Mouse (Mus musculus) CH12.LX (cell line): ENCODE measurements at regions not wholly inside any gene's neighbourhood (a gene's known extent, or its start where the extent isn't known, plus 50 kb on each side); places are given as distances from the start of the nearest gene placed in this dataset.

Experiments used
- DNase-seq: peaks from one replicate; pipeline ENCODE4 v3.0.0-alpha.2; 2013; ENCODE audit errors: extremely low read depth
- H3K27ac ChIP-seq: 2 replicates; pipeline ENCODE4 v1.5.1; 2012; ENCODE audit warnings: low read depth, mild to moderate bottlenecking, control low read depth, moderate library complexity; ENCODE audit not compliant: insufficient read depth
- H3K27me3 ChIP-seq: replicated peaks from 2 replicates; pipeline ENCODE3; 2012; ENCODE audit warnings: inconsistent platforms
- H3K36me3 ChIP-seq, 2 experiments: replicated peaks in 1 of 2; 2 replicates each; pipeline versions ENCODE3 to v1.6.1; 2012; ENCODE audit warnings: inconsistent platforms in 1 of 2, low read length in 1 of 2, mild to moderate bottlenecking in 1 of 2, mixed read lengths in 1 of 2, moderate library complexity in 1 of 2; ENCODE audit not compliant: control insufficient read depth in 1 of 2, insufficient read depth in 1 of 2
- H3K4me1 ChIP-seq, 2 experiments: 2 replicates each; pipeline ENCODE4 v1.6.1; 2012; ENCODE audit warnings: inconsistent platforms in 1 of 2, moderate library complexity in 1 of 2; ENCODE audit not compliant: insufficient read depth in 2 of 2, control insufficient read depth in 1 of 2
- H3K4me2 ChIP-seq: 2 replicates; pipeline ENCODE4 v1.6.1; 2012; ENCODE audit warnings: low read depth, mild to moderate bottlenecking, control low read depth; ENCODE audit not compliant: poor library complexity, insufficient read depth, severe bottlenecking
- H3K4me3 ChIP-seq, 3 experiments: fragments of 150-350 bp in 1 of 3; sonication (generic) in 1 of 3; replicated peaks in 1 of 3; 2 replicates each; pipeline versions ENCODE3 to v1.5.1; 2011 to 2012; ENCODE audit warnings: low read depth in 2 of 3, low read length in 2 of 3, mild to moderate bottlenecking in 2 of 3, moderate library complexity in 2 of 3, control low read depth in 1 of 3, improper control_type of control experiment in 1 of 3, inconsistent platforms in 1 of 3, mixed read lengths in 1 of 3; ENCODE audit not compliant: poor library complexity in 1 of 3
- H3K79me2 ChIP-seq: replicated peaks from 2 replicates; pipeline ENCODE4 v1.6.1; 2012; ENCODE audit warnings: mild to moderate bottlenecking, moderate library complexity; ENCODE audit not compliant: control insufficient read depth, poor library complexity, insufficient read depth, severe bottlenecking; ENCODE audit errors: extremely low read depth
- H3K9ac ChIP-seq: 2 replicates; pipeline ENCODE4 v1.6.1; 2012; ENCODE audit warnings: low read depth, mild to moderate bottlenecking, control low read depth, moderate library complexity; ENCODE audit not compliant: insufficient read depth
- H3K9me3 ChIP-seq: replicated peaks from 2 replicates; pipeline ENCODE3; 2012; ENCODE audit warnings: low read length, inconsistent platforms, mixed read lengths
- BHLHE40 ChIP-seq: IDR thresholded peaks from 2 replicates; pipeline ENCODE4 v1.6.1; 2011; ENCODE audit warnings: mild to moderate bottlenecking, low read depth, low read length, improper control_type of control experiment
- CHD1 ChIP-seq: IDR thresholded peaks from 2 replicates; pipeline ENCODE4 v1.6.1; 2012; ENCODE audit warnings: low read depth, low read length, improper control_type of control experiment, inconsistent platforms
- E2F4 ChIP-seq: IDR thresholded peaks from 2 replicates; pipeline ENCODE4 v1.6.1; 2011; ENCODE audit warnings: low read depth, low read length, improper control_type of control experiment; ENCODE audit not compliant: insufficient replicate concordance
- ELF1 ChIP-seq: IDR thresholded peaks from 2 replicates; pipeline ENCODE4 v1.6.1; 2014; ENCODE audit warnings: low read depth, mild to moderate bottlenecking, inconsistent platforms, low read length, improper control_type of control experiment
- EP300 ChIP-seq: IDR thresholded peaks from 2 replicates; pipeline ENCODE4 v1.6.1; 2011; ENCODE audit warnings: low read length, improper control_type of control experiment
- GABPA ChIP-seq: IDR thresholded peaks from 2 replicates; pipeline ENCODE4 v1.6.1; 2012; ENCODE audit warnings: low read depth, low read length, improper control_type of control experiment, inconsistent platforms; ENCODE audit not compliant: insufficient replicate concordance
- IRF4 ChIP-seq: IDR thresholded peaks from 2 replicates; pipeline ENCODE4 v1.6.1; 2014; ENCODE audit warnings: low read depth, mild to moderate bottlenecking, inconsistent platforms, low read length, improper control_type of control experiment
- JUN ChIP-seq: IDR thresholded peaks from 2 replicates; pipeline ENCODE4 v1.6.1; 2011; ENCODE audit warnings: low read depth, mild to moderate bottlenecking, low read length, improper control_type of control experiment, moderate library complexity; ENCODE audit not compliant: insufficient read depth
- KAT2A ChIP-seq: IDR thresholded peaks from 2 replicates; pipeline ENCODE4 v1.6.1; 2012; ENCODE audit warnings: low read length, improper control_type of control experiment, inconsistent platforms; ENCODE audit not compliant: insufficient replicate concordance
- MAX ChIP-seq: IDR thresholded peaks from 2 replicates; pipeline ENCODE4 v1.6.1; 2011; ENCODE audit warnings: low read length, improper control_type of control experiment
- MAZ ChIP-seq: IDR thresholded peaks from 2 replicates; pipeline ENCODE4 v1.6.1; 2012; ENCODE audit warnings: low read depth, mild to moderate bottlenecking, inconsistent platforms, low read length, improper control_type of control experiment, moderate library complexity
- MXI1 ChIP-seq: IDR thresholded peaks from 2 replicates; pipeline ENCODE4 v1.6.1; 2011; ENCODE audit warnings: mild to moderate bottlenecking, low read depth, low read length, improper control_type of control experiment
- MYC ChIP-seq: IDR thresholded peaks from 2 replicates; pipeline ENCODE4 v1.6.1; 2011; ENCODE audit warnings: low read depth, mild to moderate bottlenecking, improper control_type of control experiment, low read length
- NELFE ChIP-seq: IDR thresholded peaks from 2 replicates; pipeline ENCODE4 v1.6.1; 2011; ENCODE audit warnings: low read depth, low read length, improper control_type of control experiment
- NRF1 ChIP-seq: IDR thresholded peaks from 2 replicates; pipeline ENCODE4 v1.6.1; 2014; ENCODE audit warnings: low read depth, mild to moderate bottlenecking, inconsistent platforms, low read length, improper control_type of control experiment, moderate library complexity
- PAX5 ChIP-seq: IDR thresholded peaks from 2 replicates; pipeline ENCODE4 v1.6.1; 2012; ENCODE audit warnings: low read length, inconsistent platforms, mixed read lengths
- POLR2A ChIP-seq: IDR thresholded peaks from 2 replicates; pipeline ENCODE4 v1.6.1; 2011; ENCODE audit warnings: low read depth, mild to moderate bottlenecking, improper control_type of control experiment, low read length
- POLR2AphosphoS2 ChIP-seq: IDR thresholded peaks from 2 replicates; pipeline ENCODE4 v1.6.1; 2011; ENCODE audit warnings: low read depth, low read length, improper control_type of control experiment
- RCOR1 ChIP-seq: conservative IDR thresholded peaks from 2 replicates; pipeline ENCODE4 v1.6.1; 2012; ENCODE audit warnings: low read depth, mild to moderate bottlenecking, inconsistent platforms, low read length, improper control_type of control experiment
- SIN3A ChIP-seq: IDR thresholded peaks from 2 replicates; pipeline ENCODE4 v1.6.1; 2012; ENCODE audit warnings: low read length, improper control_type of control experiment, inconsistent platforms
- SMC3 ChIP-seq: IDR thresholded peaks from 2 replicates; pipeline ENCODE4 v1.6.1; 2011; ENCODE audit warnings: low read depth, low read length, improper control_type of control experiment
- UBTF ChIP-seq: IDR thresholded peaks from 2 replicates; pipeline ENCODE4 v1.6.1; 2012; ENCODE audit warnings: low read depth, mild to moderate bottlenecking, inconsistent platforms, low read length, improper control_type of control experiment, moderate library complexity
- USF1 ChIP-seq: IDR thresholded peaks from 2 replicates; pipeline ENCODE4 v1.6.1; 2014; ENCODE audit warnings: low read depth, mild to moderate bottlenecking, inconsistent platforms, low read length, improper control_type of control experiment
- USF2 ChIP-seq: conservative IDR thresholded peaks from 2 replicates; pipeline ENCODE4 v1.6.1; 2011; ENCODE audit warnings: low read depth, low read length, improper control_type of control experiment
- ZC3H11A ChIP-seq: IDR thresholded peaks from 2 replicates; pipeline ENCODE4 v1.6.1; 2012; ENCODE audit warnings: low read depth, mild to moderate bottlenecking, inconsistent platforms, low read length, improper control_type of control experiment
- ZMIZ1 ChIP-seq: IDR thresholded peaks from 2 replicates; pipeline ENCODE4 v1.6.1; 2012; ENCODE audit warnings: low read depth, mild to moderate bottlenecking, inconsistent platforms, low read length, improper control_type of control experiment
- ZNF384 ChIP-seq: IDR thresholded peaks from 2 replicates; pipeline ENCODE4 v1.6.1; 2012; ENCODE audit warnings: low read depth, low read length, improper control_type of control experiment, inconsistent platforms
- dilution Hi-C: fragments of 300-500 bp; cut with MboI; formaldehyde crosslinking; loops from 2 replicates; pipeline ENCODE4 v1.14.3; 2020; ENCODE audit warnings: low sequenced_read_pairs; ENCODE audit not compliant: extremely low pct_unique_long_range_greater_than_20kb, extremely low pct_ligation_motif_present
- in situ Hi-C: fragments of 300-500 bp; cut with MboI; formaldehyde crosslinking; loops from 3 replicates; pipeline ENCODE4 v1.14.3; 2019; ENCODE audit warnings: low sequenced_read_pairs, low pct_ligation_motif_present, low pct_unique_long_range_greater_than_20kb, mixed read lengths

DNA sequence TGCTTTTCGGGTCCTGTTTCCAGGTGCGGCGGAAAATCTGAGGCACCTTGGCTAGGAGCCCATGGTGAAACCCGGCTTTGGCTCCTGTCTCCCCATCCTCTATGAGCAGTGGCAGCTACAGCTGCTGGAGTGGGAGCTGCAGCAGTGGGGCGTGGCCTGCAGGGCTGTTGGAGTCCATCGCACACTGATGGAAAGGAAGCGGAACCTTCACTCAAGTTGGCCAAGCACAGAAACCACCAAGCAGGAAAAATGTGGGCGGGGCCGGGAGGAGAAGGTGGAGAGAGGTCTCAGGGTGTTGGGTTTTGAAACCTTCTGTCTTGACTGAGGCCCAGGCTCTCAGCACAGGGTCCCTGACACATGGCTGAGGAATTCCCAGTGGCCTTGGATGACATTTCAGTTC lies 97.1 kb downstream of the Tmem30b start:
- TF ChIP-seq RCOR1 = no peak
- no peak for TF ChIP-seq USF1
- TF ChIP-seq MAX = no peak
- no peak for TF ChIP-seq EP300
- no peak for TF ChIP-seq BHLHE40
- TF ChIP-seq NELFE = no peak
- TF ChIP-seq ZMIZ1 = no peak
- no peak for TF ChIP-seq JUN
- no peak for TF ChIP-seq GABPA
- no peak for TF ChIP-seq ELF1
- TF ChIP-seq MYC = no peak
- TF ChIP-seq ZC3H11A = no peak
- no peak for TF ChIP-seq POLR2A
- TF ChIP-seq USF2 = no peak
- TF ChIP-seq MAZ = no peak
- no peak for DNase-seq
- H3K36me3 ChIP-seq = no peaks in the 10 kb centered on the region
- dilution Hi-C loops = no loop called here
- H3K79me2 ChIP-seq = no peaks in the 10 kb centered on the region
- peaks cover 4% of the 10 kb centered on the region for H3K27me3 ChIP-seq
- peak overlapping the region; percentile 63 for H3K4me2 ChIP-seq
- no peak overlapping the region for H3K9ac ChIP-seq
- peaks cover 3% of the 10 kb centered on the region for H3K9me3 ChIP-seq
- peaks cover 5 to 9% of the 10 kb centered on the region in 2 experiments for H3K4me1 ChIP-seq
- H3K27ac ChIP-seq = no peak overlapping the region
- peak overlapping the region in 1 of 3 experiments; percentile 10 for H3K4me3 ChIP-seq
- in situ Hi-C loops = no loop called here

DNA sequence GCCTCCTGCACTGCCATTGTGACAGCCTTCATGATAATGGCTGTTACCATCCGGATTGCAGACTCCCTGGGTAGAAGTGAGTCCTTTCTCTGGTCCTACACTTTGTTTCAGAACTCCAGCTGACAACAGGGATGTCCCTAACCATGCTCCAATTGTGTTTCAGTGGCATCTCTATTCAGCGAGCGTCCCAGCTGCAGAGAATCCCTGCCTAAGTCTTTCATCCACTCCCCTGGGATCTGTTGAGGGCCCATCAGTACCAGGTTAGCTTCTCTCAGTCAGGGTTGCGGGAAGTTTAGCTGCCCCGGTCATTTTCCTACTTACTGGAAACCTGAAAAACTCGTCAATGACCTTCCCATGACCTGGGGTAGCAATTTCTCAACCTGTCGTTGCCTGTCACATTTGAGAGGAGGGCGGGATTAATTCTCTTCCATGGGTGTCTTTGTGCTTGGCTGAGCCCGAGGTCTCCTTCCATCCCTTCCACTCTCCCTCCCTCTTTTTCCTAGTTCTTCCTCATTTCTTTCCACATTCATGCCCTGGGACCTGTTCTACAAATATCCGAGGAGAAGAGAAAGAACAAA lies 97.7 kb downstream of the Tmem30b start:
- no peaks in the 10 kb centered on the region for H3K36me3 ChIP-seq
- H3K4me1 ChIP-seq = peaks cover 5 to 9% of the 10 kb centered on the region in 2 experiments
- DNase-seq = no peak
- peaks cover 3% of the 10 kb centered on the region for H3K9me3 ChIP-seq
- in situ Hi-C loops = no loop called here
- no peak overlapping the region for H3K4me3 ChIP-seq
- no peak for TF ChIP-seq EP300
- TF ChIP-seq SMC3 = no peak
- no peak for TF ChIP-seq ZNF384
- no peak for TF ChIP-seq MXI1
- TF ChIP-seq SIN3A = no peak
- no peak for TF ChIP-seq UBTF
- TF ChIP-seq KAT2A = no peak
- no peak for TF ChIP-seq POLR2A
- TF ChIP-seq POLR2AphosphoS2 = no peak
- TF ChIP-seq USF1 = no peak
- TF ChIP-seq IRF4 = no peak
- no peak for TF ChIP-seq PAX5
- no peak for TF ChIP-seq JUN
- no peak for TF ChIP-seq NRF1
- no peak for TF ChIP-seq NELFE
- TF ChIP-seq GABPA = no peak
- no peak for TF ChIP-seq CHD1
- no peak for TF ChIP-seq USF2
- no peak for TF ChIP-seq E2F4
- dilution Hi-C loops = no loop called here
- peaks cover under 1% of the 10 kb centered on the region for H3K27me3 ChIP-seq
- no peak overlapping the region for H3K9ac ChIP-seq
- no peak overlapping the region for H3K27ac ChIP-seq
- no peaks in the 10 kb centered on the region for H3K79me2 ChIP-seq
- H3K4me2 ChIP-seq = peak overlapping the region; percentile 63; the same call in 1 of the 2 replicates
